Mouse (Mus musculus) MEL (cell line): Measurements from ENCODE around the gene Gm20388. TPM values are rescaled to one million over a fixed set of nuclear protein-coding genes. Genes with fewer than 3 reads are reported as not detected.

Experiments used
- DNase-seq: peaks from one replicate; pipeline ENCODE4 v3.0.0; 2011; ENCODE audit warnings: low read depth, low spot score
- H3K27ac ChIP-seq: 2 replicates; pipeline ENCODE4 v1.5.1; 2012; ENCODE audit warnings: low read depth, mild to moderate bottlenecking, control low read depth, low read length, moderate library complexity; ENCODE audit not compliant: control insufficient read depth
- H3K27me3 ChIP-seq, 2 experiments: fragments of 150-350 bp in 1 of 2; sonication (generic) in 1 of 2; 2 replicates each; pipeline ENCODE4 v1.6.1; 2012; ENCODE audit warnings: low read length in 2 of 2, mild to moderate bottlenecking in 2 of 2, improper control_type of control experiment in 1 of 2, moderate library complexity in 1 of 2; ENCODE audit not compliant: insufficient read depth in 2 of 2, control insufficient read depth in 1 of 2
- H3K36me3 ChIP-seq, 2 experiments: 2 replicates each; pipeline ENCODE4 v1.6.1; 2012 to 2014; ENCODE audit warnings: low read length in 2 of 2, improper control_type of control experiment in 1 of 2, inconsistent platforms in 1 of 2, mild to moderate bottlenecking in 1 of 2; ENCODE audit not compliant: insufficient read depth in 2 of 2, control insufficient read depth in 1 of 2
- H3K4me1 ChIP-seq, 2 experiments: fragments of 150-350 bp in 1 of 2; sonication (generic) in 1 of 2; 2 replicates each; pipeline ENCODE4 v1.6.1; 2012; ENCODE audit warnings: low read length in 2 of 2, improper control_type of control experiment in 1 of 2, mild to moderate bottlenecking in 1 of 2; ENCODE audit not compliant: insufficient read depth in 2 of 2, control insufficient read depth in 1 of 2
- H3K4me3 ChIP-seq, 2 experiments: fragments of 150-350 bp in 1 of 2; sonication (generic) in 1 of 2; 2 replicates each; pipeline ENCODE4 v1.5.1; 2012; ENCODE audit warnings: low read depth in 2 of 2, low read length in 2 of 2, mild to moderate bottlenecking in 2 of 2, moderate library complexity in 2 of 2, control low read depth in 1 of 2, improper control_type of control experiment in 1 of 2; ENCODE audit not compliant: control insufficient read depth in 1 of 2, insufficient read depth in 1 of 2
- H3K79me2 ChIP-seq: 2 replicates; pipeline ENCODE4 v1.6.1; 2012; ENCODE audit warnings: mild to moderate bottlenecking, low read length, moderate library complexity; ENCODE audit not compliant: control insufficient read depth, poor library complexity, insufficient read depth
- H3K9ac ChIP-seq: 2 replicates; pipeline ENCODE4 v1.6.1; 2012; ENCODE audit warnings: low read depth, mild to moderate bottlenecking, control low read depth, low read length, moderate library complexity; ENCODE audit not compliant: control insufficient read depth, poor library complexity, severe bottlenecking
- H3K9me3 ChIP-seq: fragments of 150-350 bp; sonication (generic); replicated peaks from 2 replicates; pipeline ENCODE4 v1.6.1; 2012; ENCODE audit warnings: mild to moderate bottlenecking, low read length, improper control_type of control experiment, moderate library complexity; ENCODE audit not compliant: insufficient read depth
- BHLHE40 ChIP-seq: IDR thresholded peaks from 2 replicates; pipeline ENCODE4 v1.6.1; 2012; ENCODE audit warnings: low read depth, mild to moderate bottlenecking, inconsistent platforms, low read length, improper control_type of control experiment, borderline replicate concordance
- ELF1 ChIP-seq: IDR thresholded peaks from 2 replicates; pipeline ENCODE4 v1.6.1; 2014; ENCODE audit warnings: low read depth, mild to moderate bottlenecking, inconsistent platforms, low read length, improper control_type of control experiment, moderate library complexity
- MAZ ChIP-seq: IDR thresholded peaks from 2 replicates; pipeline ENCODE4 v1.6.1; 2012; ENCODE audit warnings: low read depth, mild to moderate bottlenecking, inconsistent platforms, low read length, improper control_type of control experiment
- MXI1 ChIP-seq: IDR thresholded peaks from 2 replicates; pipeline ENCODE4 v1.6.1; 2011; ENCODE audit warnings: mild to moderate bottlenecking, low read depth, low read length, improper control_type of control experiment
- MYB ChIP-seq: IDR thresholded peaks from 2 replicates; pipeline ENCODE4 v1.6.1; 2011; ENCODE audit warnings: mild to moderate bottlenecking, low read depth, low read length, improper control_type of control experiment
- MYC ChIP-seq: IDR thresholded peaks from 2 replicates; pipeline ENCODE4 v1.6.1; 2011; ENCODE audit warnings: low read depth, mild to moderate bottlenecking, low read length, improper control_type of control experiment, moderate library complexity
- NELFE ChIP-seq: IDR thresholded peaks from 2 replicates; pipeline ENCODE4 v1.6.1; 2011; ENCODE audit warnings: low read depth, low read length, improper control_type of control experiment
- POLR2A ChIP-seq, 2 experiments: IDR thresholded peaks; 2 replicates each; pipeline ENCODE4 v1.6.1; 2011 to 2012; ENCODE audit warnings: low read length in 2 of 2, mild to moderate bottlenecking in 2 of 2, control low read depth in 1 of 2, improper control_type of control experiment in 1 of 2, low read depth in 1 of 2, moderate library complexity in 1 of 2; ENCODE audit not compliant: control insufficient read depth in 1 of 2, insufficient read depth in 1 of 2, poor library complexity in 1 of 2
- POLR2AphosphoS2 ChIP-seq: IDR thresholded peaks from 2 replicates; pipeline ENCODE4 v1.6.1; 2011; ENCODE audit warnings: low read length, improper control_type of control experiment
- SIN3A ChIP-seq: IDR thresholded peaks from 2 replicates; pipeline ENCODE4 v1.6.1; 2012; ENCODE audit warnings: low read length, improper control_type of control experiment, inconsistent platforms
- SMC3 ChIP-seq: IDR thresholded peaks from 2 replicates; pipeline ENCODE4 v1.6.1; 2011; ENCODE audit warnings: low read depth, low read length, improper control_type of control experiment
- TCF12 ChIP-seq: IDR thresholded peaks from 2 replicates; pipeline ENCODE4 v1.6.1; 2014; ENCODE audit warnings: low read depth, mild to moderate bottlenecking, inconsistent platforms, low read length, improper control_type of control experiment, moderate library complexity
- ZC3H11A ChIP-seq: IDR thresholded peaks from 2 replicates; pipeline ENCODE4 v1.6.1; 2012; ENCODE audit warnings: low read depth, mild to moderate bottlenecking, inconsistent platforms, low read length, improper control_type of control experiment
- ZKSCAN1 ChIP-seq: IDR thresholded peaks from 2 replicates; pipeline ENCODE4 v1.6.1; 2012; ENCODE audit warnings: low read depth, mild to moderate bottlenecking, inconsistent platforms, low read length, improper control_type of control experiment, moderate library complexity
- ZNF384 ChIP-seq: IDR thresholded peaks from 2 replicates; pipeline ENCODE4 v1.6.1; 2012; ENCODE audit warnings: low read depth, mild to moderate bottlenecking, inconsistent platforms, low read length, improper control_type of control experiment
- polyA plus RNA-seq, 2 experiments: library from polyadenylated mRNA; stranded (reverse) in 1 of 2; unstranded in 1 of 2; fragments of >175 nt in 1 of 2; fragments of >200 nt in 1 of 2; gene quantifications; 2 replicates each; pipeline versions ENCODE4 v1.2.1 to v1.2.4; 2012; ENCODE audit warnings: low replicate concordance in 2 of 2, low read depth in 1 of 2; ENCODE audit not compliant: insufficient read length in 2 of 2, insufficient read depth in 1 of 2, missing spikeins in 1 of 2
- total RNA-seq: library from RNA; depleted of rRNA; stranded (reverse); fragments of 300-350 nt; gene quantifications from 2 replicates; pipeline ENCODE4 v1.2.3, GENCODE M21; 2012

The Gm20388 gene
- total and polyA plus RNA-seq, 3 experiments = 11.1 to 17.8 TPM; not detected in 1

- Histone ChIP-seq H3K9me3 (no peaks in the 10 kb centered on the region), H3K79me2 (no peaks in the 10 kb centered on the region), H3K4me3 (no peak overlapping the region), H3K36me3 (no peaks in the 10 kb centered on the region), H3K4me1 (no peaks in the 10 kb centered on the region), H3K9ac (no peak overlapping the region), H3K27me3 (peaks cover 0 to 7% of the 10 kb centered on the region in 2 experiments; a peak in 3 of 4 replicates), H3K27ac (no peak overlapping the region)
- no peak for TF ChIP-seq POLR2AphosphoS2
- TF ChIP-seq BHLHE40 = no peak
- no peak for DNase-seq
Measured at GRCm38 (mm10) chr8:123760579-123760978, 3849.9 kb downstream of the Gm20388 start.

GRCm38 (mm10) chr8:123761266-123761882 is 3850.7 kb downstream of the Gm20388 start:
- no peak for DNase-seq
- Histone ChIP-seq H3K36me3 (no peaks in the 10 kb centered on the region), H3K27ac (no peak overlapping the region), H3K27me3 (peaks cover 0 to 5% of the 10 kb centered on the region in 2 experiments; a peak in 3 of 4 replicates), H3K79me2 (no peaks in the 10 kb centered on the region), H3K9ac (no peak overlapping the region), H3K4me1 (no peaks in the 10 kb centered on the region), H3K9me3 (no peaks in the 10 kb centered on the region), H3K4me3 (no peak overlapping the region)
- TF ChIP-seq ELF1 (no peak), SMC3 (no peak), MYB (no peak), ZC3H11A (no peak), MXI1 (no peak), POLR2A (IDR thresholded peaks at IDR 0.05; ENCODE audit: control insufficient read depth in 1 of 2, insufficient read depth in 1 of 2, low read depth in 1 of 2, low read length in 2 of 2, poor library complexity in 1 of 2) (no peak), TCF12 (no peak), ZNF384 (no peak), SIN3A (no peak), MAZ (no peak), MYC (no peak), NELFE (no peak), BHLHE40 (no peak), ZKSCAN1 (no peak)

- Histone ChIP-seq H3K4me1 (no peaks in the 10 kb centered on the region), H3K9me3 (no peaks in the 10 kb centered on the region), H3K36me3 (no peaks in the 10 kb centered on the region), H3K4me3 (no peak overlapping the region), H3K79me2 (no peaks in the 10 kb centered on the region), H3K27me3 (peaks cover 0 to 2% of the 10 kb centered on the region in 2 experiments; a peak in 3 of 4 replicates), H3K9ac (no peak overlapping the region), H3K27ac (no peak overlapping the region)
- TF ChIP-seq ZC3H11A = no peak
- TF ChIP-seq MXI1 = no peak
- DNase-seq = no peak
Measured at GRCm38 (mm10) chr8:123761883-123762270, 3851.2 kb downstream of the Gm20388 start.
